Mouse (Mus musculus) ES-Bruce4 (cell line): ENCODE data around the gene Rtf1. TPM values are rescaled to one million over a fixed set of nuclear protein-coding genes. Genes with fewer than 3 reads are reported as not detected.
"Not testable (repeated sequence)": the region's sequence is repeated elsewhere in the genome, so short reads cannot be mapped to it uniquely, and the experiment has no call there.

Experiments used
- H3K27ac ChIP-seq: 2 replicates; pipeline ENCODE4 v1.5.1; 2012; ENCODE audit warnings: low read length, inconsistent platforms; ENCODE audit not compliant: insufficient read depth
- H3K27me3 ChIP-seq: 2 replicates; pipeline ENCODE4 v1.6.1; 2012; ENCODE audit warnings: mild to moderate bottlenecking, low read length, inconsistent platforms; ENCODE audit not compliant: control insufficient read depth, poor library complexity, insufficient read depth, severe bottlenecking
- H3K36me3 ChIP-seq: 2 replicates; pipeline ENCODE4 v1.6.1; 2012; ENCODE audit warnings: inconsistent platforms, mild to moderate bottlenecking, low read length, moderate library complexity; ENCODE audit not compliant: control insufficient read depth, poor library complexity, insufficient read depth, severe bottlenecking
- H3K4me1 ChIP-seq: one replicate; pipeline ENCODE4 v1.8.1; 2011; ENCODE audit warnings: low read length; ENCODE audit not compliant: control insufficient read depth, insufficient read depth
- H3K4me3 ChIP-seq: 2 replicates; pipeline ENCODE4 v1.5.1; 2011; ENCODE audit warnings: low read depth, mild to moderate bottlenecking, low read length
- H3K9ac ChIP-seq: 2 replicates; pipeline ENCODE4 v1.6.1; 2012; ENCODE audit warnings: low read depth, mild to moderate bottlenecking, inconsistent platforms; ENCODE audit not compliant: poor library complexity, severe bottlenecking
- H3K9me3 ChIP-seq: replicated peaks from 2 replicates; pipeline ENCODE4 v1.6.1; 2012; ENCODE audit warnings: mild to moderate bottlenecking, low read length, inconsistent platforms; ENCODE audit not compliant: control insufficient read depth, poor library complexity, insufficient read depth, severe bottlenecking
- CTCF ChIP-seq: IDR thresholded peaks from one replicate; pipeline ENCODE4 v1.8.1; 2011; ENCODE audit warnings: low read depth, low read length
- EP300 ChIP-seq: IDR thresholded peaks from 2 replicates; pipeline ENCODE4 v1.6.1; 2011; ENCODE audit warnings: low read depth, low read length; ENCODE audit not compliant: insufficient read depth
- POLR2A ChIP-seq: IDR thresholded peaks from one replicate; pipeline ENCODE4 v1.8.1; 2011; ENCODE audit warnings: low read length; ENCODE audit not compliant: insufficient read depth
- polyA plus RNA-seq: library from polyadenylated mRNA; stranded (reverse); fragments of >200 nt; gene quantifications from 2 replicates; pipeline ENCODE4 v1.2.4, GENCODE M21; 2011; ENCODE audit warnings: low read depth; ENCODE audit not compliant: missing spikeins, insufficient read depth, insufficient read length

Rtf1 gene
- polyA plus RNA-seq, 1 experiment: 47.3 TPM

DNA sequence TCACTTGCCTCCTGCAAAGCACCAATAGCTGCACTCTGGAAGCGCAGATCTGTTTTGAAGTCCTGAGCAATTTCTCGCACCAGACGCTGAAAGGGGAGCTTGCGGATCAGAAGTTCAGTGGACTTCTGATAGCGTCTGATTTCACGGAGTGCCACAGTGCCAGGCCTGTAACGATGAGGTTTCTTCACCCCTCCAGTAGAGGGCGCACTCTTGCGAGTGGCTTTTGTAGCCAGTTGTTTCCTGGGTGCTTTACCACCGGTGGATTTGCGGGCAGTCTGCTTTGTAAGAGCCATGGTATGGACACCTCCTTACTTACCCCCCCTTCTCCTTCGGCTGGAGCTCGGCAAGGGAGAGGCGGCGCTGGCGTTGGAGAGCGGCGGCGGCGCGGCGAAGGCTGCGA is 9.1 kb upstream of the Rtf1 start:
- not testable (repeated sequence) for H3K9ac ChIP-seq, H3K27ac ChIP-seq, H3K36me3 ChIP-seq, H3K9me3 ChIP-seq, H3K4me1 ChIP-seq, H3K4me3 ChIP-seq, H3K27me3 ChIP-seq
- TF ChIP-seq CTCF: peak; percentile 19

DNA sequence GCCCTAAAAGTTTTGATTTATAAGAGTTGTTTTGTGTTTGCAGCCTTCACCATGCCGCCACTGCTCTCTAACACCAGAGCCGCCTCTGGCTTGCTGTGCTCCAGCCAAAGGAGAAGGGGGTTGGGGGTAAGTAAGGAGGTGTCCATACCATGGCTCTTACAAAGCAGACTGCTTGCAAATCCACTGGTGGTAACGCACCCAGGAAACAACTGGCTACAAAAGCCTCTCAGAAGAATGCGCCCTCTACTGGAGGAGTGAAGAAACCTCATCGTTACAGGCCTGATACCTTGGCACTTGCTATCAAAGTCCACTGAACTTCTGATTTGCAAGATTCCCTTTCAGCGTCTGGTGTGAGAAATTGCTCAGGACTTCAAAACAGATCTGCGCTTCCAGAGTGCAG is 5.9 kb upstream of the Rtf1 start:
- no peaks in the 10 kb centered on the region for H3K4me1 ChIP-seq
- no peaks in the 10 kb centered on the region for H3K9me3 ChIP-seq
- no peak overlapping the region for H3K4me3 ChIP-seq
- TF ChIP-seq CTCF: peak; percentile 48
- no peak for TF ChIP-seq EP300
- no peak for TF ChIP-seq POLR2A
- H3K27ac ChIP-seq: no peak overlapping the region
- no peak overlapping the region for H3K9ac ChIP-seq
- H3K36me3 ChIP-seq: no peaks in the 10 kb centered on the region
- no peaks in the 10 kb centered on the region for H3K27me3 ChIP-seq

DNA sequence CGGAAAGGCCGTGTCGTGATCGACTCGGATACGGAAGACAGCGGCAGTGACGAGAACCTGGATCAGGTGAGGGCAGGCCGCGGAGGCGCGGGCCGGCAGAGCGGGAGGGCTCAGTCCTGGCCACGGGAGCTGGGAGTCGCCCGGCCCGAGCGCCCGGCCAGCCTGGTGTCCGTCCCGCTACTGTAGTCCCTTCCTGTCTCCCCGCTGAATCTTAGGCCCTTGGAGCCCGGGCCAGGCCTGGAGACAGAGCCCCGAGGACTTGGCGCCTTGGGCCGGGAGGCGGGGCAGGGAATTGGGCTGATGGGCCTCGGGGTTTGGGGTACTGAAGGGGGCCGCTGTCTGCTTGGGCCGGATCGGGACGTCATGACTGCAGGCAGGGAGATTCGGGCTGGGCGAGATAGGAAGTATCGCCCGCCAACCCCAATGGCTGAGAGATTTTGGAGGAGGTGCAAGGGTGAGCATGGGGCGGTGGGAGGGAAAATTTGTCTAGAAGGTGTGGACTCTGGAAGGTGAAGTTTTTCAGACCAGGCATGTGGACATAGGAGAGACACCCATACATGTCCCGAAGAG is 432 bp downstream of the Rtf1 start:
- Histone ChIP-seq H3K9me3 (no peaks in the 10 kb centered on the region), H3K4me1 (no peaks in the 10 kb centered on the region), H3K9ac (peak overlapping the region; percentile 93), H3K36me3 (0 out of 2 replicates have a peak, but pooled peaks cover 3% of the 10 kb centered on the region), H3K4me3 (peak overlapping the region; percentile 74), H3K27me3 (no peaks in the 10 kb centered on the region), H3K27ac (no peak overlapping the region)
- TF ChIP-seq EP300 (no peak), CTCF (no peak), POLR2A (no peak)

DNA sequence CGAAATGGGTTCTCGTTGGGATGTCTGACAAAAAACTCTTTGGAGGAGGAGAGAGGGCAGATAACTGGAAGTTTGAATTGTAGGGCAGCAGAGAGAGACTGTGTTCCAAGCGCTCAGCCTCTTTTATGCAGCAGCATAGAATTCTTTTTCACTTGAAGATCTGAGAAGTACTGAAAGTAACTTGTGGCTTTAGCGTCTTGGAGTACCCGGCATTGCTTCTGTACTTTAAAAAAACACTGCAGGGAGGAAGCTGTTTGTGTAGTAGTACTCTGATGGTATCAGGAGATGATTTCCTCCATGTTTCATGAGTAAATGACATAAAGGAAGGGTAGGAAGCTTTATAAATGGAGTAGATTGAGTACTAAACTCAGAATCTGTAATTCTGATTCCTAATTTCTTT is 963 bp downstream of the Rtf1 start:
- Histone ChIP-seq H3K9ac (peak overlapping the region; percentile 93), H3K27ac (no peak overlapping the region), H3K9me3 (no peaks in the 10 kb centered on the region), H3K4me1 (no peaks in the 10 kb centered on the region), H3K4me3 (peak overlapping the region; percentile 74), H3K27me3 (no peaks in the 10 kb centered on the region), H3K36me3 (peaks cover 3% of the 10 kb centered on the region; the same call in 1 of the 2 replicates)
- TF ChIP-seq POLR2A (no peak), EP300 (no peak), CTCF (no peak)

DNA sequence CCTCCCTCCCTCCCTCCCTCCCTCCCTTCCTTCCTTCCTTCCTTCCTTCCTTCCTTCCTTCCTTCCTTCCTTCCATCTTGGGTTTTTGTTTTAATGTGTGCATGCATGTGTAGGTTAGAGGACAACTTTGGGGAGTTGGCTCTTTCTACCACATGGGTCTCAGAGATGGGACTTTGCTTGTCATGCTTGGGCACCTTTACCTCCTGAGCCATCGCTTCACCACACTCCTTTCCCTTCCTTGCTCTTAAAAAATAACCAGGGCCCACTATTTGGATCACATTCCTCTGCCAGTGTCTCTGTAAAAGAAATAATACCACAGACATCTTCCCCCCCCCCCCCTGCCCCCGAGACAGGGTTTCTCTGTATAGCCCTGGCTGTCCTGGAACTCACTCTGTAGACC is 8.8 kb downstream of the Rtf1 start:
- Histone ChIP-seq H3K27me3 (no peaks in the 10 kb centered on the region), H3K4me3 (no peak overlapping the region), H3K4me1 (peaks cover 1% of the 10 kb centered on the region), H3K27ac (no peak overlapping the region), H3K36me3 (peaks cover 3% of the 10 kb centered on the region; the same call in 1 of the 2 replicates), H3K9me3 (no peaks in the 10 kb centered on the region), H3K9ac (no peak overlapping the region)
- TF ChIP-seq EP300: no peak
- TF ChIP-seq CTCF: no peak
- TF ChIP-seq POLR2A: no peak

DNA sequence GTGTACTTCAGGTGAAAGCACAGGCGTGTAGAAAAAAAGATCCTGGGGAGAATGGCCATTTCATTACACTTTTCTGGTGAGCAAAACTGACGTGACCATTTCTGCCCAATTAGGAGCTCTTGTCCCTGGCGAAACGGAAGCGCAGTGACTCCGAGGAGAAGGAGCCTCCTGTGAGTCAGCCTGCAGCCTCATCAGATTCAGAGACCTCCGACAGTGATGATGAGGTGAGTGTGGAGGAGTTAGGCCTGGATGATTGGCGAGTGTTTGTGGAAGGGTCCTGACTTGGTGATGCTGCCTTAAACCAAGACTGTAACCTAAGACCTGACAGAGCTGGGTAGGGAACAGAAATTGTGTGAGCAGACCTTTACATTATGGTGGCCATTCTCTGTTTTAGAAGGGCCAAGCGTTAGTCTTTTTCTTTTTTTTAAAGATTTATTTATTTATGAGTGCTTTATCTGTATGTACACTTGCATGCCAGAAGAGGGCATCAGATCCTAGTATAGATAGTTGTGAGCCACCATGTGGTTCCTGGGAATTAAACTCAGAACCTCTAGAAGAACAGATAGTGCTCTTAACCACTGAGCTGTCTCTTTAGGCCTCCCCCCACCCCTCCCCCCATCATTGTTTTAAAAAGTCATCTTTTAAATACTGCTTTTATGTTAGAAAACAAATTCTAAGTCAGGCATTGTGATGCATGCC is 17.3 kb downstream of the Rtf1 start:
- no peak overlapping the region for H3K9ac ChIP-seq
- H3K4me3 ChIP-seq: no peak overlapping the region
- peaks cover 2% of the 10 kb centered on the region; the same call in 1 of the 2 replicates for H3K36me3 ChIP-seq
- no peak for TF ChIP-seq EP300
- no peak for TF ChIP-seq POLR2A
- TF ChIP-seq CTCF: no peak
- no peaks in the 10 kb centered on the region for H3K9me3 ChIP-seq
- no peaks in the 10 kb centered on the region for H3K4me1 ChIP-seq
- H3K27me3 ChIP-seq: no peaks in the 10 kb centered on the region
- no peak overlapping the region for H3K27ac ChIP-seq
